Mouse (Mus musculus) bone marrow, adult 2 months (tissue): Measurements from ENCODE around the gene Fut11.

ENCODE experiments used
- CTCF ChIP-seq: fragments of 200-500 bp; IDR thresholded peaks from 2 replicates; pipeline ENCODE4 v1.5.1; 2011; ENCODE audit warnings: low read length, control low read depth; ENCODE audit not compliant: control insufficient read depth, insufficient read depth
- POLR2A ChIP-seq: fragments of 200-500 bp; IDR thresholded peaks from 2 replicates; pipeline ENCODE4 v1.6.1; 2011; ENCODE audit warnings: low read depth, mild to moderate bottlenecking, control low read depth, low read length, borderline replicate concordance; ENCODE audit not compliant: control insufficient read depth

DNA sequence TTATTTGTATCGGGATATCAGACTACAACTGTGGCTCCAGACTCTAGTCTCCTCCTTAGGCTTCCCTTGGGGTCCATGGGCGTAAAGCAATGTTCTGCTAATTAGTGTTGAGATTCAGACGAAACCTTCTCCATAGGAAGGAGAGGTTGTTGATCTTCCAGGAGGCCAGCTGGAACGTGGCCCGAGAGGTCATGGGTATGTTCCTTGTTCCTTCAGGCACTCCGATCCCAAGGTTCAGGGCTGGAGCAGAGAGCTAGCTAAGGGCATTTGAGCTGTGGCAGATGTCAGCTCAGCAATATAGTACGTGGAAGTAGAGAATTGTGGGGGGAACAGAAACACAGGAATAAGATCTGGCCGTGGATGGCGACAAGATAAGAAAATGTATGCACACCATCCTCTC, 39.0 kb upstream of the Fut11 start:
- TF ChIP-seq POLR2A (no peak), CTCF (no peak)
